Comparison of ENCODE assay signal across 10 mouse cellular contexts in genomic region chr9:14841878-14842761, GRCm38 (mm10). TPM values are rescaled to one million over a fixed set of nuclear protein-coding genes. Genes with fewer than 3 reads are reported as not detected.
DNase-seq lines count a peak whose midpoint lies in the region; ATAC-seq lines count a peak whose summit lies in the region.
"Had no signal": no experiment of that assay in that cellular context is flagged by ENCODE, and none has a peak within 500 bp of the region (broad histone marks: within the 10 kb centered on the region; RNA-seq: fewer than 3 reads in every experiment).

No protein-coding gene starts in this region.

- H3K27ac ChIP-seq in heart, embryonic 12.5 days (ENCODE audit: poor library complexity, severe bottlenecking), result no peak overlapping the region
- peak overlapping the region; percentile 57; the same call in 1 of the 2 replicates for H3K27ac ChIP-seq in limb, embryonic 15.5 days

- no peak overlapping the region for H3K9ac ChIP-seq in heart, embryonic 12.5 days
- H3K9ac ChIP-seq in limb, embryonic 15.5 days, result no peak overlapping the region

- H3K4me1 ChIP-seq in heart, embryonic 12.5 days (replicated peaks), result peaks cover 6% of the 10 kb centered on the region; the same call in 1 of the 2 replicates
- peaks cover 16% of the 10 kb centered on the region for H3K4me1 ChIP-seq in limb, embryonic 15.5 days

- H3K36me3 ChIP-seq in heart, embryonic 12.5 days, result no peaks in the 10 kb centered on the region
- H3K36me3 ChIP-seq in limb, embryonic 15.5 days, result no peaks in the 10 kb centered on the region

- H3K4me2 ChIP-seq in heart, embryonic 12.5 days, result no peak overlapping the region
- no peak overlapping the region for H3K4me2 ChIP-seq in limb, embryonic 15.5 days

- DNase-seq in heart, adult 18-20 months, result peak; percentile 28 to 44
- peak; percentile 88 for DNase-seq in Muller cell, postnatal 12 days (ENCODE audit: inconsistent ontology term)
- peak; percentile 25 for DNase-seq in forelimb bud, embryonic 11.5 days (ENCODE audit: low read depth, low spot score)
- no peak for DNase-seq in cerebellum, adult 9-10 months
- DNase-seq in right cerebral cortex, postnatal 25 days, result no peak
- DNase-seq in cerebellum, postnatal 4 days (ENCODE audit: low spot score in 2 of 2), result no peak
- DNase-seq: thymus, postnatal 25 days had no signal

- no peak overlapping the region for H3K4me3 ChIP-seq in heart, embryonic 12.5 days
- no peak overlapping the region for H3K4me3 ChIP-seq in limb, embryonic 15.5 days
- H3K4me3 ChIP-seq: erythroblast, embryonic 14.5 days had no signal

- no peaks in the 10 kb centered on the region for H3K9me3 ChIP-seq in heart, embryonic 12.5 days (replicated peaks)
- H3K9me3 ChIP-seq in limb, embryonic 15.5 days, result no peaks in the 10 kb centered on the region

- ATAC-seq in heart, embryonic 12.5 days (ENCODE audit: insufficient number of reproducible peaks, low FRiP score), result no peak
- ATAC-seq in limb, embryonic 15.5 days (ENCODE audit: insufficient number of reproducible peaks, low FRiP score, low TSS enrichment, low read depth), result peak; percentile 70

- no peaks in the 10 kb centered on the region for H3K27me3 ChIP-seq in heart, embryonic 12.5 days (replicated peaks)
- peaks cover 2% of the 10 kb centered on the region; the same call in 1 of the 2 replicates for H3K27me3 ChIP-seq in limb, embryonic 15.5 days

- WGBS in heart, embryonic 12.5 days, result 82% methylated on average over 10 of the region's 10 CpGs
- WGBS in limb, embryonic 15.5 days, result 21% methylated on average over 10 of the region's 10 CpGs

RNA-seq across cellular contexts. Expression of gene Gpr83, which starts 17.9 kb away (rescaled TPM):
- total RNA-seq in heart, adult 18-20 months (2021), result not detected
- not detected in 2 replicates for polyA plus RNA-seq in heart, embryonic 12.5 days (2016; fragmentation: Nextera tagmentation; extraction: Ambion mirVana)
- 3.3 and 3.6 TPM in 2 replicates for polyA plus RNA-seq in limb, embryonic 15.5 days (2015; fragmentation: Nextera tagmentation; extraction: Ambion mirVana)
- polyA plus RNA-seq: erythroblast, embryonic 14.5 days had no signal

RNA-seq across cellular contexts. Expression of gene Ankrd49, which starts 57.5 kb away (rescaled TPM):
- 1 to 10 TPM; 6.7 to 7.2 TPM for total RNA-seq in heart, adult 18-20 months (2021)
- 26.0 and 27.5 TPM in 2 replicates for polyA plus RNA-seq in heart, embryonic 12.5 days (2016; fragmentation: Nextera tagmentation; extraction: Ambion mirVana)
- polyA plus RNA-seq in limb, embryonic 15.5 days (2015; fragmentation: Nextera tagmentation; extraction: Ambion mirVana), result 43.0 and 45.3 TPM in 2 replicates

RNA-seq across cellular contexts. Expression of gene Mre11a, which starts 57.7 kb away (rescaled TPM):
- 10 to 100 TPM; 11.2 to 12.1 TPM for total RNA-seq in heart, adult 18-20 months (2021)
- polyA plus RNA-seq in heart, embryonic 12.5 days (2016; fragmentation: Nextera tagmentation; extraction: Ambion mirVana), result 19.5 and 23.6 TPM in 2 replicates
- 19.8 and 21.5 TPM in 2 replicates for polyA plus RNA-seq in limb, embryonic 15.5 days (2015; fragmentation: Nextera tagmentation; extraction: Ambion mirVana)

Comparison
In these comparisons a context has a peak if more than half of its experiments do, and no peak if none do; other contexts are left out.
1. DNase-seq: peak in heart, adult 18-20 months (2 of 2), Muller cell, postnatal 12 days (single experiment) and forelimb bud, embryonic 11.5 days (single experiment); none in cerebellum, adult 9-10 months (single experiment), right cerebral cortex, postnatal 25 days (single experiment) and cerebellum, postnatal 4 days (0 of 2).